ENCODE assay signal across 15 mouse cellular contexts in genomic region chr19:32921021-32921420, GRCm38 (mm10).
"Had no signal": no experiment of that assay in that cellular context is flagged by ENCODE, and none has a peak within 500 bp of the region (broad histone marks: within the 10 kb centered on the region; RNA-seq: fewer than 3 reads in every experiment).

No protein-coding gene starts in this region.

- H3K4me2 ChIP-seq: neural tube, embryonic 15.5 days; stomach, embryonic 15.5 days had no signal

- H3K4me1 ChIP-seq: neural tube, embryonic 15.5 days; stomach, embryonic 15.5 days had no signal

- H3K36me3 ChIP-seq: neural tube, embryonic 15.5 days; stomach, embryonic 15.5 days had no signal

- H3K9ac ChIP-seq: neural tube, embryonic 15.5 days; stomach, embryonic 15.5 days had no signal

- H3K9me3 ChIP-seq: neural tube, embryonic 15.5 days; stomach, embryonic 15.5 days had no signal

- H3K27ac ChIP-seq: neural tube, embryonic 15.5 days; stomach, embryonic 15.5 days; stomach, postnatal 0 days had no signal

- H3K27me3 ChIP-seq: neural tube, embryonic 15.5 days; stomach, embryonic 15.5 days had no signal

- DNase-seq: retina, postnatal 1 day; right cerebral cortex, adult 18-20 months; right cerebral cortex, postnatal 14 days; right cerebral cortex, postnatal 25 days; right cerebral cortex, postnatal 4 days; spleen, adult 18-20 months; thymus, adult 18-20 months; thymus, adult 2 months; thymus, postnatal 14 days; thymus, postnatal 25 days; thymus, postnatal 36 days; thymus, postnatal 4 days had no signal

- H3K4me3 ChIP-seq: neural tube, embryonic 15.5 days; stomach, embryonic 15.5 days had no signal
